Mouse (Mus musculus) testis, postnatal 14 days (tissue): ENCODE measurements at regions not wholly inside any gene's neighbourhood (a gene's known extent, or its start where the extent isn't known, plus 50 kb on each side); places are given as distances from the start of the nearest gene placed in this dataset.
A peak's percentile ranks its signal among the peaks of the same experiment; 100 is the strongest.

Source experiments
- DNase-seq: peaks from one replicate; pipeline ENCODE4 v3.0.0; 2021; ENCODE audit warnings: low spot score

- DNase-seq: no peak
Measured at GRCm38 (mm10) chr19:56039091-56040004, 247.6 kb upstream of the Habp2 start.

GRCm38 (mm10) chr19:56041930-56042329 is 245.0 kb upstream of the Habp2 start:
- DNase-seq: no peak

GRCm38 (mm10) chr19:56046784-56047390 is 240.1 kb upstream of the Habp2 start:
- DNase-seq: no peak

GRCm38 (mm10) chr19:56054186-56054585 is 232.8 kb upstream of the Habp2 start:
- no peak for DNase-seq

- no peak for DNase-seq
Measured at GRCm38 (mm10) chr19:56056397-56056796, 230.5 kb upstream of the Habp2 start.

GRCm38 (mm10) chr19:56061882-56062540 is 224.9 kb upstream of the Habp2 start:
- no peak for DNase-seq

GRCm38 (mm10) chr19:56063099-56063498 is 223.8 kb upstream of the Habp2 start:
- no peak for DNase-seq

GRCm38 (mm10) chr19:56065730-56066129 is 221.2 kb upstream of the Habp2 start:
- DNase-seq: no peak

GRCm38 (mm10) chr19:56068165-56068564 is 218.8 kb upstream of the Habp2 start:
- no peak for DNase-seq

- DNase-seq: no peak
Measured at GRCm38 (mm10) chr19:56068854-56069253, 218.1 kb upstream of the Habp2 start.

- DNase-seq: no peak
Measured at GRCm38 (mm10) chr19:56069266-56069665, 217.7 kb upstream of the Habp2 start.

- no peak for DNase-seq
Measured at GRCm38 (mm10) chr19:56071340-56071739, 215.6 kb upstream of the Habp2 start.

- DNase-seq: no peak
Measured at GRCm38 (mm10) chr19:56076128-56076527, 210.8 kb upstream of the Habp2 start.

- DNase-seq: no peak
Measured at GRCm38 (mm10) chr19:56077491-56077890, 209.4 kb upstream of the Habp2 start.

- DNase-seq: no peak
Measured at GRCm38 (mm10) chr19:56086413-56087083, 200.4 kb upstream of the Habp2 start.

GRCm38 (mm10) chr19:56087127-56087526 is 199.8 kb upstream of the Habp2 start:
- no peak for DNase-seq

GRCm38 (mm10) chr19:56089795-56090375 is 197.1 kb upstream of the Habp2 start:
- DNase-seq: peak; percentile 9

GRCm38 (mm10) chr19:56091581-56091980 is 195.4 kb upstream of the Habp2 start:
- no peak for DNase-seq

- no peak for DNase-seq
Measured at GRCm38 (mm10) chr19:56095873-56096272, 191.1 kb upstream of the Habp2 start.

- DNase-seq: no peak
Measured at GRCm38 (mm10) chr19:56099725-56100124, 187.2 kb upstream of the Habp2 start.

GRCm38 (mm10) chr19:56100131-56100872 is 186.6 kb upstream of the Habp2 start:
- DNase-seq: peak; percentile 10
